Mouse (Mus musculus) lung, postnatal 25 days (tissue): ENCODE measurements around the gene Car11.

Experiments
- DNase-seq: peaks from one replicate; pipeline ENCODE4 v3.0.0; 2022; ENCODE audit warnings: low spot score

Gene Car11

DNA sequence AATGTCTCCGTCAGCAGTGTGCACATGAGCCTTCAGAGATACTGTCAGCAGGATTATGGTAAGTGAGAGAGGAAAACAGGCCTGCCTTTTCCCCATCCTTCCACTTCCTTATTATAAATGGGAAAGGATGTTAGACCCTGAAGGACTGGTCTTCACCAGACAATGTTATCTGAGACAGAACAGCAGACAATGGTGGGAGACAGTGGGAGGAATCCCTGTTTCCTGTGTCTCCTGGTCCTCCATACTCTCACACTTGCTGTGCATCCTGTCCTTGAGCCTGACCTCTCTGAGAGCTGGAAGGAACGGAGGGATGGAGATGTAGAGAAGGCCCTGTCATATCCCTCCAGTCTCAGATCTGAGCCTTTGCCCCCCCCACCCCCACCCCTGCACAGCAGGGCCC is 7.3 kb upstream of the Car11 start:
- DNase-seq = no peak

DNA sequence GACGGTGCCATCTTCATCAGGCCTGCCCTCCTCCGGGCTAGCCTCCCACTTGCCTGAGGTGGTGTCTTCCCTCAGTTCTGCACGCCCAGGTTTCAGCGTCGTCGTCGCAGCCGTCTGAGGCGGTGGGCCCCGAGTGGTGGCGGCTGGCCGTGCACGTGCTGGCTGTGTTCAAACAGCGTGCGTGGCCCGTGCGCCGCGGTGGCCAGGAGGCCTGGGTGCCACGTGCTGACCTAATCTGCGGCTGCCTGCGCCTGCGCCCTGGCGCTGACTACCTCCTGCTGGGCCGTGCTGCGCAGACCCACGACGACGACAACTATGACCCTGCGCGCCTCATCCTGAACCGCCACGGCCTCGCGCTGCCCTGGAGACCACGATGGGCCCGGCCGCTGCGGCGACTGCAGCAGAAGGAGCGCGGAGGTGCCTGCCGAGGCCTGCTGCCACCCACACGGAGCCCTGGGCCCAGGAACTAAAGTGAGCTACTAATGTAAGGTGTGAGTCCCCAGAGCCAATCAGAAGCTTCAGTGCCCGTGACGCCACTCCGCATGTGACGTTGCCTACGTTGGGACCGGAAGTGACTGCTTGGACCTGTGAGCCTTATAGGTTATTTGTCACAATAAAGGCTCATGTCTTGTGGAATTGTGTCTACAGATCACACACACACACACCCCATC is 5.6 kb upstream of the Car11 start, which contains the start of gene Sec1:
Sec1 (minus strand) TSS at position 482 of the 671 bp plus-strand sequence.
- no peak for DNase-seq

GRCm38 (mm10) chr7:45695098-45695497 is 4.5 kb upstream of the Car11 start:
- DNase-seq = no peak

GRCm38 (mm10) chr7:45697894-45698293 is 1.7 kb upstream of the Car11 start:
- DNase-seq = no peak

DNA sequence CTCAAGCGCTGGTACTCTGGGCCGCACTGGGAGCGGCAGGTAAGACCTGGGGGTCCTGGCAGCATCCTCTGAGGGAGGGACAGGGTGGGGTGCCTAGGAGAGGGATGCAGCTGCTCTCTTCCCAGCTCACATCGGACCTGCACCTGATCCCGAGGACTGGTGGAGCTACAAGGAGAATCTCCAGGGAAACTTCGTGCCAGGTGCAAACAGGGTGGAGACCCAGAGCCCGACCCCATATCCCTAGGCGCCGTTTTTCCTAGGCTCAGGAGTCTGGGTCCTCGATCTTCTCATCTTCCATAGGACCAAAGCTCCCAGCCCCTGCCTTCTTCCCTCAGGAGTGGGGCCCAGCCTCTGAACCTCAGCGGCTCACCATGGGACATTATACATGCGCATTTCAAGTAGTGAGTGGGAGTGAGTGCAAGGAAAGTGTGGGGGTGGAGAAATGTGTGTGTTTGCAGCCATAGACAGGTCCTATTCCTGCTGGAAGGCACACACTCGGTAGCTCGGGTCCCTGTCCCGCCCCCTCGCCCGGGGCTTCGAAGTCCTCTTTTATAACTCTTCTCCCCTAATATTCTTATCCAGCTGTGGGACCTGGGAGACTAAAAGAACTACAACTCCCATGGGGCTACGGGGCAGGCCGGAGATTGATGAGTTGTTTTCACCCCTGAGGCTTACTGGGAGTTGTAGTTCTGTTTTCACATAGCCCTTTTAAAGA is 815 bp downstream of the Car11 start:
- peak; percentile 86 for DNase-seq

DNA sequence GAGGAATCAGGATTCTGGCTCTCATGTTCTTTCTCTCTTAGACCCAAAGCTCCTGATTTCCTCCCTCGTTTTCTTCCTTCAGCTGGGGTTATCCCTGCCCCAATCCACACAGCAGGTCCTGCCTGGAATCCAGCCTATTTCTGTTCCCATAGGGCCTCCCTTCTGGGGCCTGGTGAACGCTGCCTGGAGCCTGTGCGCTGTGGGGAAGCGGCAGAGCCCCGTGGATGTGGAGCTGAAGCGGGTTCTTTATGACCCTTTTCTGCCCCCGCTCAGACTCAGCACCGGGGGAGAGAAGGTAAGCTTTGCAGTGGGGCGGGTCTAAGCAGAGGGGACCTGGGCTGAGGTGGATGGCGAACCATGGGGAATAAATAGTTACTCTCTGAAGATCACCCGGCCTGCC is 1.4 kb downstream of the Car11 start:
- DNase-seq = no peak

GRCm38 (mm10) chr7:45701607-45702006 is 2.0 kb downstream of the Car11 start:
- no peak for DNase-seq

DNA sequence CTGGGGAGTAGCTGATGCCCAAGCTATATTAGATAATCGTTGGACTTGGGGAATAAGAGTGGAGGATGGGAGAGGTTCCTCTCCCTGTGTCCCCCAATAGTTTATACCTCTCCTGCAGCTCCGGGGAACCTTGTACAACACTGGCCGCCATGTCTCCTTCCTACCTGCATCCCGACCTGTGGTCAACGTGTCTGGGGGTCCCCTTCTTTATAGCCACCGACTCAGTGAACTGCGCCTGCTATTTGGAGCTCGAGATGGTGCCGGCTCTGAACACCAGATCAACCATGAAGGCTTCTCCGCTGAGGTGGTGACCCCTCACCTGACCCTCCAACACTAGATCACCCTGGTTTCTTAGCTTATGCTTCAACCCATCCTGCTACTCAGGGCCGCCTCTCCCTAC is 2.7 kb downstream of the Car11 start:
- no peak for DNase-seq

DNA sequence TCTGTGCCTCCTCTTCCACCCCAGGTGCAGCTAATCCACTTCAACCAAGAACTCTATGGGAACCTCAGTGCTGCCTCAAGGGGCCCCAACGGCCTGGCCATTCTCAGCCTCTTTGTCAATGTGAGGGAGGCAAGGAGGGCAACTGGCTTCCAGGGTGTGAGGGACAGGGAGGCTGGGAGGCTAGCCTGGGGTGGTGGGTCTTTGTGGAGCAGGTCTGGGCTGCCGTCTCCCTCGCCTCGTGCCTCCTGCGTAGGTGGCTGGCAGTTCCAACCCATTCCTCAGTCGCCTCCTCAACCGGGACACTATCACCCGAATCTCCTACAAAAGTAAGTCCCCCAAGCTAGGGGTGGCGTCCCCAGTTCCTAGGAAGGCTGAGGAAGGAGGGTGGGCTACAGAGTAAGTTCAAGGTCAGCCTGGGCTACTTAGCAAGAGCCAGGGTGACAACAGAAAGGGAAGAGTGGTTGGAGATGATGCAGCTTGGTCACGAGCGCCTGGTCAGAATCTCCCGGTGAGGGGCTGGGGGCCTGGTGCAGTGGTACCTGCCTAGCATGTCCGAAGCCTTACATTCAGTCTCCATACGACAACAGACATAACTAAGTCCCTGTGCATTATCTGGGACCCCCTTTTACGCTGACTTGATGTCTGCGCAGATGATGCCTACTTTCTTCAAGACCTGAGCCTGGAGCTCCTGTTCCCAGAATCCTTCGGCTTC is 3.3 kb downstream of the Car11 start:
- no peak for DNase-seq

DNA sequence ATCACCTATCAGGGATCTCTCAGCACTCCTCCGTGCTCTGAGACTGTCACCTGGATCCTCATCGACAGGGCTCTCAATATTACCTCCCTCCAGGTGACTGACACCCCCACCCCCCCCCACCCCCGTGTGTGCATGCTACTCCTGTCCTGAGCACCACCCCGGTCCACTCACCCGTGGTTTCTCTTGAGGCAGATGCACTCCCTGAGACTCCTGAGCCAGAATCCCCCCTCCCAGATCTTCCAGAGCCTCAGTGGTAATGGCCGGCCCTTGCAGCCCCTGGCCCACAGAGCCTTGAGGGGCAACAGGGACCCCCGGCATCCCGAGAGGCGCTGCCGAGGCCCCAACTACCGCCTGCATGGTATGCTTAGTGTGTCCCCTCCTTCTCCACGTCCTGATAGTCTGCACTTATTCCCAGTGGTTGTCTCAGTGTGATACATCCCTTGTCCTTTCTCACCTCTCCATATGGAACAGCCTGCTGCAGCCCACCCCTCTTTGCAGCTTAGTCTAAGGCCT is 3.9 kb downstream of the Car11 start:
- DNase-seq = no peak

- peak; percentile 70 for DNase-seq
Observed at GRCm38 (mm10) chr7:45704046-45704559, 4.5 kb downstream of the Car11 start.

DNA sequence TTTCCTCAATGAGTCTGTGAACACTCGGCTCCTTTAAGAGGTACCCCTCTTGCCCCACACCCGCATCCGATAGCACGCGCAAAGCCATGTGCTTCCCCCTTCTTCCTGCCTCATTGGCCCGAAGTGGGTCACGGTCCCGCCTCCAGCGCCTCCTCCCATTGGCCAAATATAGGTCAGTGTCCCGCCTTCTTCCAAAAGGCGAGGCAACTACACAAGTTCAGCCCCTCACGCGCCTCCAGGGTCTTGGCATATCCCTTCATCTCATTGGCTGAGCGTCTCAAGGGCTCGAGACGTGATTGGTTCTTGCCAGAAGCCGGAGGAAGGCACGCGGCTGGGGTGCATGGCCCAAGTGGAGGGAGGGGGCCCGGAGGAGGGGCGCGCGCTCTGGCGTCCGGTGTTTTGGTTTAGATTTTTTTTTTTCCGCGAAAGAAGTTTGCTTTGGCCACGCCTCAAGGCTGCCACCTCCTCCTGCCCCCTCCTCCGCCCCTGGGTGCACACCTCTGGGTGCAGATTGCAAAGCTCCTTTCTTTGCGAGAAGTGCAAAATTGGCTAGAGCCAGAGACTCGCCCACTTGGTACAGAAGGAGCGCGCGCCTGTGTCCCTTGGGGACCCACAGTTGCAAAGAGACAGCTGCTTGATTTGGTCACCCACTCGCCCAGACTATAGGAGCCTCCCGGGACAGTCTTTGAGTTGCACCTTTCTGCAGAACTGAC is 5.2 kb downstream of the Car11 start, which contains the start of gene Dbp:
Dbp (plus strand) TSS at position 359 of the 713 bp plus-strand sequence.
- peak; percentile 100 for DNase-seq

DNA sequence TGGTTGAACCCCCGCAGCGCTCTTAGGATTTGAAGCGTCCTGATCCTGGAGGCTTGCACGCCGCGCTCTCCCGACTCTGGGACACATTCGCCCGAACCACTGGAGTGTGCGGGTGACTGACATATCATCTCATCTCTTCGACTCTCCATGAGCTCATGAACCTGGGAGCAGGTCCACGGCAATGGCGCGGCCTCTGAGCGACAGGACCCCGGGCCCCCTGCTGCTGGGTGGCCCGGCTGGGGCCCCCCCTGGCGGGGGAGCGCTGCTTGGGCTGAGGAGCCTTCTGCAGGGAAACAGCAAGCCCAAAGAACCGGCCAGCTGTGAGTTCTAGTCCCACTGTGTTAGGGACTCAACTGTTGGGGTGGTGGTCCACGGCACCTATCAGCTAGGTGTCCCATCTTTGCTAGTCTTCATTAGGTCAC is 5.8 kb downstream of the Car11 start:
- no peak for DNase-seq

- DNase-seq = peak; percentile 93
Observed at GRCm38 (mm10) chr7:45705873-45706281, 6.2 kb downstream of the Car11 start.

- peak; percentile 90 for DNase-seq
Observed at GRCm38 (mm10) chr7:45706721-45707241, 7.1 kb downstream of the Car11 start.

DNA sequence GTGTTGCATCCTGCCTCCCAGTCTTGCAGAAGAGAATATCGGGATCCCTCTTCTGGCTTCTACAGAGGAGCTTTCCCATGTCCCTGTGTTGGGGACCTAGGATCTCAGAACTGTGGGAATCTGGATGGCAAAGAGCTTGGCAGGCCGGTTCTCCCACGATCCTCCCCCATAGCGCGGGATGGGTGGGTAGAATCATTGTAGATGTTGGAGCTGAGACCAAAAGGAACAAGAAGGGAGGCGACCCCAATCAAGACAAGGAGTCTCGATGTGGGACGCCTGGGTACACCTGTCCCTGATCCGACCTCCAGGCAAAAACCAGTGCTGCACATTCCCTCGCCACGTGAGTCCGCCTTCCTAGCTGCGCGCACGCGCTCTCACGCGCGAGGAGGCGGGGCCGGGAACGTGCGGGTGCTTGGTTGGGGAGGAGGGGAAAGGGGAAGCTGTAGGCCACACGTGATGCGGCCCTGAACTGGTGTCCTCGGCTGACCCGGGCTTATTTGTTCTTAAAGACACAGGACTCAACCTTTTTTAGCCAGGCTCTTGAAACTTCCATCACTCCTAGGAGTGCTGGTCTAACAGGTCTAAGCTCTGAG is 7.8 kb downstream of the Car11 start:
- DNase-seq = peak; percentile 97

DNA sequence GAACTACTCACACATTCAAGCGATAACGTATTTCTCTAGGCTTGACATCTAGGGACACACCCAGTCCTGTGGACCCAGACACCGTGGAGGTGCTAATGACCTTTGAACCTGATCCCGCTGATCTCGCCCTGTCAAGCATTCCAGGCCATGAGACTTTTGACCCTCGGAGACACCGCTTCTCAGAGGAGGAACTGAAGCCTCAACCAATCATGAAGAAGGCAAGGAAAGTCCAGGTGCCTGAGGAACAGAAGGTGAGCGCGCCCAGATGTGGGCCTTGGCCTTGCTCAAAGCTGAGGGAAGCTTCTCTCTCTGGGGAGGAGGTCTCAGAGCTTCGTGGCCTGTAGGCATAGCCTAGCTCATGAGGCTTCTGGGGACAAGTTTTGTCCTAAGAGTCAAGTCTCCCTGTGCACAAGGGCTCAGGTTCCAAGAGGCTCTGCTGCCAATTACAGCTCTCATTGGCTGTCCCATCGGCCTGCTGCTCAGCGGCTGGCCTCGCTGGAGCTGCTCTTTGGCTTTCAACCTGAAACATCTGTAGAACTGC is 8.6 kb downstream of the Car11 start:
- no peak for DNase-seq

DNA sequence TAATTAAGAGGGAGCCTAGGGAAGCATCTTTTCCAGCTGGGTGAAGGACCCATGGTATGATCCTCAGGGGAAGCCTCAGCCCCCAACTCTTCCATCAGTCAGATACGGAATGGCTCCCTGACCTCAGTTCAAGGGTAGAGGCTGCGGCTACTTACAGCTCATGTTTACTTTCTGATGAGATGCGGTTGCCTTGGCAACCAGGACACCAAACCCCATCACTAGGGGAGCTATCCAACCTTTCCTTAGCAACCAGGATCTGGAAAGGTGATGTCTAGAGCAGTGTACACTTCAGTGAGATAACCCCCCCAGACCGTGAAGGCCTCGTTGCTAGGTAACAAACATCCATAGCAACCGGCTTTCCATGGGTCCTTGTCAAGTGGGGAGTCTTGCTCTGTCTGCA is 9.4 kb downstream of the Car11 start:
- no peak for DNase-seq

DNA sequence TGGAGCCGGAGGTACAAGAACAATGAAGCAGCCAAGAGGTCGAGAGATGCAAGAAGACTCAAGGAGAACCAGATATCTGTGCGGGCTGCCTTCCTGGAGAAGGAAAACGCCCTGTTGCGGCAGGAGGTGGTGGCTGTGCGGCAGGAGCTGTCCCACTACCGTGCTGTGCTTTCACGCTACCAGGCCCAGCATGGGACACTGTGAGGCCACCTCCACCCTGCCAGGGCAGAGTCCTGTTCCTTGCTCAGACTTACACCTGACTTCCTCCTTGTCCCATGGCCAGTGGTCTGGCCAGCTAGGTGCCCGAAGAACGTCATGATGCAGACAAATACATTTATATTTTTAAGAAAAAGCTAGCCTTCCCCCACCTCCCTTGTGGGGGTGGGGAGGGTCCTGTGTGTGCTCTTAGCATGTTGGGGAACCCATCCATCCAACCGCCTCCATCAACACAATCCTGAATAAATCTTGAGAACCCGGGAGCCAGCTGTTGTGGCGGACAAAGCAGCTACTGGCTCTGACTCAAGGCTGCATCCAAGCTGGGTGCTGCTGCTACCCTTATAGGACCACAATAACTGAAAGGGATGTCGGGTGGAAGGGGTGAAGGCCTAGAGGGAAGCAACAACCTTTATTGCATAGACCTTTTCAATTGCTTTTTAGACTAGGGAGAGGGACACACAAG is 10.2 kb downstream of the Car11 start:
- no peak for DNase-seq

DNA sequence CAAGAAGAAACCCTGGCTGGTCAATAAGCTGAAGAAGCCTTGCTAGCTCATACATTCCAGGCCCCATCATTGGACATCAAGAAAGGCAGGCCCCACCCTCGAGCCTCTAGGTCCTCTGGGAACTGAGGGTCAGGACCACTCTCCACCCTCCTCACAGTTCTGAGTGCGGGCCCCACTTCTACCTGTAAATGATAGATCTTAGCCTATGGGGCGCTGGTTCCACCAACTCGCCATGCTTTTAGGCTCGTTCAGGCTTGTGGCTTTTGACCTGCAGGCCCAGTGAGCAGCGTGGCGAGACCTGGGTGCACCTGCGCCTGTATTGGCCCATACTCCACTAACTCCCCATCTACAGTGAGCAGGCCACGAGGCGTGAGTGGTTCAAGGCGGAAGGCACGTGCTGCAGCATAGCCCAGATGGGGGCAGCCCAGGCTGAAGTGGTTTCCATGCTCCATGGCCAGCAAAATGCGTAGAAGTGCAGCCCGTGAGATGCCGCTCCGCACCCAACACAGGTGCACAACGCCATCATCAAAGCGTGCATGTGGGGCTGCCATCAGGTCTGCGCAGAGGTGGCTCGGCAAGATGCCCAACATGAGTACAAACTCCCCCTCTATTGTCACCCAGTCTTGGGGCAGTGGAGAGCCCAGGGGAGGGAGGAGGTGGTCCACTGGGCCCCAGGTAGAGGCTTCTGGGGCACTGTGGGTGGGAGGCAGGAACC is 11.0 kb downstream of the Car11 start:
- DNase-seq = no peak
